Mouse (Mus musculus) forebrain, embryonic 14.5 days (tissue): Measurements from ENCODE around the gene Ebf1. TPM values are rescaled to one million over a fixed set of nuclear protein-coding genes. Genes with fewer than 3 reads are reported as not detected.

Source experiments
- ATAC-seq: fragments of 200-750 bp; cut with Nextera tagmentation; 2 replicates; pipeline ENCODE4 v1.8.0; 2017; ENCODE audit warnings: mild to moderate bottlenecking, moderate library complexity
- DNase-seq: peaks from one replicate; pipeline ENCODE4 v3.0.0-alpha.2; 2015; ENCODE audit warnings: low spot score
- H3K27ac ChIP-seq: fragments of 300-500 bp; sonication (generic); 2 replicates; pipeline ENCODE4 v1.5.1; 2014; ENCODE audit warnings: low read depth, mild to moderate bottlenecking, control low read depth, low read length, moderate library complexity
- H3K27me3 ChIP-seq: fragments of 300-500 bp; sonication (generic); replicated peaks from 2 replicates; pipeline ENCODE4 v1.6.1; 2014; ENCODE audit warnings: low read length, control low read depth, mixed read lengths; ENCODE audit not compliant: control insufficient read depth, insufficient read depth
- H3K36me3 ChIP-seq: fragments of 300-500 bp; sonication (generic); 2 replicates; pipeline ENCODE4 v1.6.1; 2014; ENCODE audit warnings: low read length, control low read depth; ENCODE audit not compliant: control insufficient read depth, insufficient read depth
- H3K4me1 ChIP-seq: fragments of 300-500 bp; sonication (generic); 2 replicates; pipeline ENCODE4 v1.6.1; 2014; ENCODE audit warnings: antibody characterized with exemption, low read length, control low read depth; ENCODE audit not compliant: control insufficient read depth, insufficient read depth
- H3K4me2 ChIP-seq: fragments of 300-500 bp; sonication (generic); 2 replicates; pipeline ENCODE4 v1.6.1; 2014; ENCODE audit warnings: mild to moderate bottlenecking, control low read depth, low read length
- H3K4me3 ChIP-seq: fragments of 300-500 bp; sonication (generic); 2 replicates; pipeline ENCODE4 v1.5.1; 2014; ENCODE audit warnings: low read depth, low read length, control low read depth
- H3K9ac ChIP-seq: fragments of 300-500 bp; sonication (generic); 2 replicates; pipeline ENCODE4 v1.6.1; 2014; ENCODE audit warnings: mild to moderate bottlenecking, low read length, control low read depth, moderate library complexity
- H3K9me3 ChIP-seq: fragments of 300-500 bp; sonication (generic); replicated peaks from 2 replicates; pipeline ENCODE4 v1.6.1; 2016; ENCODE audit warnings: low read length, control low read depth, mixed read lengths; ENCODE audit not compliant: control insufficient read depth
- WGBS: fragments of 180-500 bp; shearing (Covaris S2); extraction: QIAGEN DNeasy Blood & Tissue Kit; methylation state at CpG from one replicate; pipeline ENCODE4 v1.1.7; 2014; 5-methylcytosine and 5-hydroxymethylcytosine counted together
- polyA plus RNA-seq: library from polyadenylated mRNA; unstranded; fragments of >200 nt; fragmentation: Nextera tagmentation; extraction: Ambion mirVana; gene quantifications from 2 replicates; pipeline ENCODE4 v1.2.1, GENCODE M21; 2014

The Ebf1 gene
- polyA plus RNA-seq, 1 experiment from 2014 or later: 30.7 TPM

- Histone ChIP-seq H3K9ac (no peak overlapping the region), H3K9me3 (no peaks in the 10 kb centered on the region), H3K4me3 (no peak overlapping the region), H3K27ac (no peak overlapping the region), H3K4me1 (peaks cover 12% of the 10 kb centered on the region), H3K36me3 (no peaks in the 10 kb centered on the region), H3K4me2 (no peak overlapping the region), H3K27me3 (no peaks in the 10 kb centered on the region)
- ATAC-seq (no peak), DNase-seq (no peak)
- WGBS: 88% methylated on average over 1 of the region's 1 CpGs
Measured at GRCm38 (mm10) chr11:44895893-44896292, 278.8 kb downstream of the Ebf1 start.

DNA sequence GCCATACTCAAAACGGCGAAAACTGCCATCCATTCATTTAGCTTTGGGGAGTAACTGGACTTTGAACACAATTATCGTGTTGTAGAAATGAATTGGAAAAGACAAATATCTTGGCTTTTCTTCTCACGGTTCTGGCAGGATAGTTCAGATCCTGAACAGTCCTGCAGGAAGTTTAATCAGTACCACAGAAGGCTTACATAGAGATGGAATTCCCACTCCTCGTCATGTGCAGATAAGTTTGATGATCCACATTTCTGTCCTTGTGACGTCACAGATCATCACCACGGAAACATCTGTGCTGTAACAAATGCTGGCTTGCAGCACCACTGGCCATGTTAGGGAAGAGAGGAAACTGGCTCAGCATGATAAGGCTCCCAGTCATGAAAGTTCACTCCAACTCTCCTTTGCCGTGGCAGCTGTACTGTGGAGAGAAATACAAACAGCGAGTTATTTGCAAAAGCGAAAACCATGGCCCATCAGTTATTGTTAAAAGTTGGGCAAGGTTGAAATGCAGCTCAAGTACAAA lies 280.1 kb downstream of the Ebf1 start:
- DNase-seq: no peak
- peaks cover 21% of the 10 kb centered on the region for H3K4me1 ChIP-seq
- H3K9me3 ChIP-seq: no peaks in the 10 kb centered on the region
- no peak overlapping the region for H3K9ac ChIP-seq
- no peak overlapping the region for H3K27ac ChIP-seq
- H3K4me3 ChIP-seq: no peak overlapping the region
- ATAC-seq: no peak
- 78% methylated on average over 10 of the region's 10 CpGs for WGBS
- no peaks in the 10 kb centered on the region for H3K36me3 ChIP-seq
- no peaks in the 10 kb centered on the region for H3K27me3 ChIP-seq
- H3K4me2 ChIP-seq: no peak overlapping the region

- no peak overlapping the region; the same call in 1 of the 2 replicates for H3K9ac ChIP-seq
- no peak for DNase-seq
- H3K27ac ChIP-seq: peak overlapping the region; percentile 52; the same call in 1 of the 2 replicates
- H3K4me3 ChIP-seq: no peak overlapping the region
- no peak for ATAC-seq
- no peaks in the 10 kb centered on the region for H3K36me3 ChIP-seq
- no peaks in the 10 kb centered on the region for H3K9me3 ChIP-seq
- no peak overlapping the region for H3K4me2 ChIP-seq
- H3K4me1 ChIP-seq: peaks cover 31% of the 10 kb centered on the region
- no peaks in the 10 kb centered on the region for H3K27me3 ChIP-seq
Measured at GRCm38 (mm10) chr11:44899554-44899953, 282.4 kb downstream of the Ebf1 start.

DNA sequence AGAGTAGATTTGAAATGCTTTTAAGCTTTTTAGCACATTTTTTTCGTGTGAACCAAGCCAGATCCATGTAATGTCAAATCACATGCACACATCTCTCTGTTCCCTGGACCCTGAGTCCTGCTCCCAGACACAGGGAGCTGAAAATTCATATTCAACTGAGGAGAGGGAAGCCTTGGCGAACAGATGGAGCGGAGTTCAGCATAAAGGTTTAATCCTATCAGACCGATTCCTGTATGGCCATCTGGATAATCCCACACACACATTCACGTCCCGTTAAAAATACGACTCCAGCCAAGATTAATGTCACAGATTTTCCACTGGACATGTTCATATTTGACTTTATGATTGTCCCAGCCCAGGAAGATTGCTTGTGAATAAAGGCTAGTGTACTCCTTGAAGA lies 282.8 kb downstream of the Ebf1 start:
- WGBS: 17% methylated on average over 7 of the region's 7 CpGs
- DNase-seq (peak; percentile 52), ATAC-seq (peak; percentile 48)
- Histone ChIP-seq H3K4me3 (no peak overlapping the region), H3K36me3 (no peaks in the 10 kb centered on the region), H3K4me2 (peak overlapping the region; percentile 28), H3K27ac (peak overlapping the region; percentile 52; the same call in 1 of the 2 replicates), H3K9ac (no peak overlapping the region; the same call in 1 of the 2 replicates), H3K4me1 (peaks cover 31% of the 10 kb centered on the region), H3K9me3 (no peaks in the 10 kb centered on the region), H3K27me3 (no peaks in the 10 kb centered on the region)

DNA sequence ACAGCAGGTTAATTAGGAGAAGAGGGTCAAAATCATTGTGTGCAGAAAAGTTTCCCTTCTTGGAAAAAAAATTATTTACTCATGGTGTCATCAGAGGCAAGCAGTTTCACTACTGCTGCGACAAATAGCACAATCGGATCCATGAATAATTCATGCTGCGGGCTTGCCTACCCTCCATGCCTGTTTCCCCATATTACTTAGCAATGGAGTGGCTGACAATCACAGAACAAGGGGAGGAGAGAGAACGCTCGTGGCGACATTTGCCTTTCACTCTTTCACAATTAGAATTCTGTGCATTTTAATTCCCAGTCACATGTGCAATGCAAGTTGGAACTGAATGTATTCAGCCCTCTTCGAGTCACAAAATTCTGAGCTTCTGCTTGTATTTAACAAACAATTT lies 283.4 kb downstream of the Ebf1 start:
- WGBS: 11% methylated on average over 7 of the region's 7 CpGs
- Histone ChIP-seq H3K27ac (peak overlapping the region; percentile 52; the same call in 1 of the 2 replicates), H3K9me3 (no peaks in the 10 kb centered on the region), H3K27me3 (no peaks in the 10 kb centered on the region), H3K9ac (no peak overlapping the region), H3K36me3 (no peaks in the 10 kb centered on the region), H3K4me3 (no peak overlapping the region), H3K4me1 (peaks cover 31% of the 10 kb centered on the region), H3K4me2 (peak overlapping the region; percentile 28)
- DNase-seq (peak; percentile 87), ATAC-seq (peak; percentile 90)

- DNase-seq (no peak), ATAC-seq (no peak)
- no peak overlapping the region for H3K27ac ChIP-seq
- H3K9ac ChIP-seq: no peak overlapping the region
- no peaks in the 10 kb centered on the region for H3K27me3 ChIP-seq
- H3K4me3 ChIP-seq: no peak overlapping the region
- H3K9me3 ChIP-seq: no peaks in the 10 kb centered on the region
- H3K4me2 ChIP-seq: no peak overlapping the region
- WGBS: 78% methylated on average over 2 of the region's 2 CpGs
- peaks cover 31% of the 10 kb centered on the region for H3K4me1 ChIP-seq
- H3K36me3 ChIP-seq: no peaks in the 10 kb centered on the region
Measured at GRCm38 (mm10) chr11:44901715-44902114, 284.6 kb downstream of the Ebf1 start.

DNA sequence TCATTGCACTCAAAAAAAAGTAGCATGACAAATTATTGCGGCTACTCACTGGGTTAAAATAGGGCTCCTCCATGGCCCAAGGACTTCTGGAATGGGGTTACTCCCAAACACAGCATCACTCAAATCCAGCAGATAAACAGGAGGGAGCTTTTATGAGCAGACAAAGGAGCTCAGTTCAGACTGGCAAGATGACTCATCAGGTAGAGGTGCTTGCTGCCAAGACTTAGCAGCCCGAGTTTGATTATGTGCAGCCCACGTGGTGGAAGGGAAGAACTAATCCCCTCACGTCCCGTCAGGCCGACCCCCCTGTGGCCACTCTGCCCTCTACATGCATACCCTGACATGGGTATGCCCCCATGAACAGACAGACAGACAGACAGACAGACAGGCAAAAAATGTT lies 285.0 kb downstream of the Ebf1 start:
- DNase-seq: no peak
- peaks cover 31% of the 10 kb centered on the region for H3K4me1 ChIP-seq
- no peak overlapping the region for H3K4me2 ChIP-seq
- H3K9ac ChIP-seq: no peak overlapping the region
- ATAC-seq: no peak
- H3K4me3 ChIP-seq: no peak overlapping the region
- no peaks in the 10 kb centered on the region for H3K36me3 ChIP-seq
- no peaks in the 10 kb centered on the region for H3K9me3 ChIP-seq
- H3K27ac ChIP-seq: no peak overlapping the region
- H3K27me3 ChIP-seq: no peaks in the 10 kb centered on the region
- 37% methylated on average over 6 of the region's 6 CpGs for WGBS

GRCm38 (mm10) chr11:44904121-44904520 lies 287.0 kb downstream of the Ebf1 start:
- peak; percentile 43 for DNase-seq

DNA sequence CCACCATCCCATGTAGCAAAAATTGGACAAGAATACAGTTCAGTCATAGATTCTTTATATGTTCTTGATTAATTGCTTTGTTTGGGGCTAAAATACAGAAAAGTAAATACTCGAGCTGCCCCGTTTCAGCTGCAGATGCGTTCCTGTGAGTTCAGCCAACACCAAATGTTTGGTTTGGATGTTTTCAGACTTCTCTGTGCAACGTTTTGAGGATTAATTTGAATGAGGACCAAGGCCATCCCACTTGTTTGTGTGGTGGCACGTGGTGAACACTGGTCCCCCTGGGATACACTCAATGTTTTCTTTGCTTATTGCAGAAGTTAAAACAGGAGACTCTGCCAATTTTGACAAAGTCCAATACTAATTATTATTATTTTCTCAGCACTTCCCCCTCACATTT lies 289.3 kb downstream of the Ebf1 start:
- peaks cover 15% of the 10 kb centered on the region; the same call in 1 of the 2 replicates for H3K4me1 ChIP-seq
- no peak overlapping the region for H3K9ac ChIP-seq
- no peak overlapping the region for H3K27ac ChIP-seq
- H3K4me3 ChIP-seq: no peak overlapping the region
- H3K36me3 ChIP-seq: no peaks in the 10 kb centered on the region
- 74% methylated on average over 5 of the region's 5 CpGs for WGBS
- DNase-seq (no peak), ATAC-seq (no peak)
- H3K9me3 ChIP-seq: no peaks in the 10 kb centered on the region
- H3K4me2 ChIP-seq: no peak overlapping the region
- no peaks in the 10 kb centered on the region for H3K27me3 ChIP-seq

More at GRCm38 (mm10) chr11:44904121-44904520, 287.0 kb downstream of the Ebf1 start:
- ATAC-seq: no peak
- no peaks in the 10 kb centered on the region for H3K9me3 ChIP-seq
- peaks cover 31% of the 10 kb centered on the region for H3K4me1 ChIP-seq
- H3K4me3 ChIP-seq: no peak overlapping the region
- H3K36me3 ChIP-seq: no peaks in the 10 kb centered on the region
- no peak overlapping the region for H3K4me2 ChIP-seq
- 20% methylated on average over 9 of the region's 9 CpGs for WGBS
- no peaks in the 10 kb centered on the region for H3K27me3 ChIP-seq
- peak overlapping the region; percentile 45; the same call in 1 of the 2 replicates for H3K27ac ChIP-seq
- H3K9ac ChIP-seq: no peak overlapping the region
